ENCODE assay signal across 9 mouse cellular contexts in the genomic region with DNA sequence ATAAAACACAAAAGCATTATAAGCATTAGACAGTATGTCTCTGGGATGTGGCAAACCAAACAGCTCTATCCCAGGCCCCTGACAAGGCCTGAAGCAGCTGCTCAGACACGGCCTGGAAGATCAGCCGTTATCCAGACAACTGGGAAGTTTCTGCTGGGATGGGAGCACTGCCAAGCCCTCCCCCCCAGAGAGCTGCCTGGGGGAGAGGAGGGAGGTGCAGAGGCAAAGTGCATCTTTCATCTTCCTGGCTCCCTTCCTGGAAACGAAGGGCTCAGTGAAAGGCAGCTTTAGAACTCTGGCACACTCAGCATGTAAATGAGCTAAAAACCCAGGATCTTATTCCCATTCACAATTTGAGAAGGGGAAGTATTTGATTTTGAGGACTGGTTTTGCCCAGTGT. TPM values are rescaled to one million over a fixed set of nuclear protein-coding genes. Genes with fewer than 3 reads are reported as not detected.
DNase-seq lines count a peak whose midpoint lies in the region; ATAC-seq lines count a peak whose summit lies in the region.
"Had no signal": no experiment of that assay in that cellular context is flagged by ENCODE, and none has a peak within 500 bp of the region (broad histone marks: within the 10 kb centered on the region; RNA-seq: fewer than 3 reads in every experiment).

No protein-coding gene starts in this region.

- 24% methylated on average over 3 of the region's 3 CpGs for WGBS in hindbrain, embryonic 15.5 days
- 88% methylated on average over 3 of the region's 3 CpGs for WGBS in hindbrain, embryonic 11.5 days
- WGBS in kidney, embryonic 14.5 days: 45% methylated on average over 3 of the region's 3 CpGs
- 82% methylated on average over 3 of the region's 3 CpGs for WGBS in liver, embryonic 15.5 days (ENCODE audit: insufficient replicate concordance)
- 28% methylated on average over 3 of the region's 3 CpGs for WGBS in stomach, embryonic 16.5 days

- ATAC-seq in hindbrain, embryonic 15.5 days (ENCODE audit: low FRiP score, low read depth): peak; percentile 57; the same call in 1 of the 2 replicates
- ATAC-seq in hindbrain, embryonic 11.5 days (ENCODE audit: low FRiP score): no peak
- ATAC-seq in kidney, embryonic 14.5 days (ENCODE audit: low FRiP score, low TSS enrichment): peak; percentile 13; the same call in 1 of the 2 replicates
- ATAC-seq in liver, embryonic 15.5 days (ENCODE audit: insufficient read depth): no peak
- peak; percentile 74 for ATAC-seq in stomach, embryonic 16.5 days (ENCODE audit: insufficient read depth, low FRiP score)

- H3K9me3 ChIP-seq in hindbrain, embryonic 15.5 days: no peaks in the 10 kb centered on the region
- H3K9me3 ChIP-seq in hindbrain, embryonic 11.5 days (ENCODE audit: control insufficient read depth, low read length): no peaks in the 10 kb centered on the region
- no peaks in the 10 kb centered on the region for H3K9me3 ChIP-seq in kidney, embryonic 14.5 days (ENCODE audit: control insufficient read depth, low read length)
- H3K9me3 ChIP-seq in liver, embryonic 15.5 days (replicated peaks): no peaks in the 10 kb centered on the region
- H3K9me3 ChIP-seq in stomach, embryonic 16.5 days (replicated peaks; ENCODE audit: control insufficient read depth, low read length): no peaks in the 10 kb centered on the region

- H3K4me1 ChIP-seq in hindbrain, embryonic 15.5 days (replicated peaks): peaks cover 48% of the 10 kb centered on the region
- no peaks in the 10 kb centered on the region for H3K4me1 ChIP-seq in hindbrain, embryonic 11.5 days (replicated peaks; ENCODE audit: control insufficient read depth, insufficient read depth, low read length)
- H3K4me1 ChIP-seq in kidney, embryonic 14.5 days (ENCODE audit: control insufficient read depth, insufficient read depth, low read length): no peaks in the 10 kb centered on the region
- peaks cover 47% of the 10 kb centered on the region for H3K4me1 ChIP-seq in liver, embryonic 15.5 days (replicated peaks)
- H3K4me1 ChIP-seq in stomach, embryonic 16.5 days (ENCODE audit: control insufficient read depth, insufficient read depth, low read length): peaks cover 19% of the 10 kb centered on the region

- peak overlapping the region; percentile 78 for H3K27ac ChIP-seq in hindbrain, embryonic 15.5 days (replicated peaks)
- H3K27ac ChIP-seq in hindbrain, embryonic 11.5 days (ENCODE audit: low read depth, low read length): no peak overlapping the region
- no peak overlapping the region; the same call in 1 of the 2 replicates for H3K27ac ChIP-seq in kidney, embryonic 14.5 days (ENCODE audit: low read depth, low read length)
- peak overlapping the region; percentile 54 for H3K27ac ChIP-seq in liver, embryonic 15.5 days (replicated peaks)
- H3K27ac ChIP-seq in stomach, embryonic 16.5 days (ENCODE audit: low read length): peak overlapping the region; percentile 79

- no peak for DNase-seq in hindbrain, embryonic 11.5 days (ENCODE audit: low spot score)
- DNase-seq in adrenal gland, postnatal 36 days: peak; percentile 80 to 87
- peak; percentile 83 for DNase-seq in gastrocnemius, postnatal 10 days
- DNase-seq in thymus, postnatal 14 days: no peak

- H3K4me2 ChIP-seq in hindbrain, embryonic 15.5 days: no peak overlapping the region
- H3K4me2 ChIP-seq in hindbrain, embryonic 11.5 days (replicated peaks; ENCODE audit: low read depth, low read length): no peak overlapping the region
- H3K4me2 ChIP-seq in kidney, embryonic 14.5 days (replicated peaks; ENCODE audit: low read depth, low read length): no peak overlapping the region
- H3K4me2 ChIP-seq in liver, embryonic 15.5 days: no peak overlapping the region
- no peak overlapping the region for H3K4me2 ChIP-seq in stomach, embryonic 16.5 days (ENCODE audit: low read depth, low read length)

- H3K27me3 ChIP-seq in hindbrain, embryonic 15.5 days: no peaks in the 10 kb centered on the region
- H3K27me3 ChIP-seq in hindbrain, embryonic 11.5 days (ENCODE audit: control insufficient read depth, insufficient read depth, low read length): no peaks in the 10 kb centered on the region
- H3K27me3 ChIP-seq in kidney, embryonic 14.5 days (ENCODE audit: control insufficient read depth, insufficient read depth, low read length): no peaks in the 10 kb centered on the region
- no peaks in the 10 kb centered on the region for H3K27me3 ChIP-seq in liver, embryonic 15.5 days
- H3K27me3 ChIP-seq in stomach, embryonic 16.5 days (ENCODE audit: control insufficient read depth, insufficient read depth, low read length): no peaks in the 10 kb centered on the region

- H3K36me3 ChIP-seq in hindbrain, embryonic 15.5 days: peaks cover 15% of the 10 kb centered on the region
- H3K36me3 ChIP-seq in hindbrain, embryonic 11.5 days (ENCODE audit: control insufficient read depth, insufficient read depth, low read length): peaks cover 5% of the 10 kb centered on the region; the same call in 1 of the 2 replicates
- H3K36me3 ChIP-seq in kidney, embryonic 14.5 days (ENCODE audit: control insufficient read depth, insufficient read depth, low read length): peaks cover 59% of the 10 kb centered on the region
- peaks cover 99% of the 10 kb centered on the region for H3K36me3 ChIP-seq in liver, embryonic 15.5 days (replicated peaks)
- H3K36me3 ChIP-seq in stomach, embryonic 16.5 days (ENCODE audit: control insufficient read depth, insufficient read depth, low read length): 0 out of 2 replicates have a peak, but pooled peaks cover 15% of the 10 kb centered on the region

- no peak overlapping the region for H3K9ac ChIP-seq in hindbrain, embryonic 15.5 days
- no peak overlapping the region for H3K9ac ChIP-seq in hindbrain, embryonic 11.5 days (ENCODE audit: low read depth, low read length)
- no peak overlapping the region for H3K9ac ChIP-seq in kidney, embryonic 14.5 days (ENCODE audit: low read depth, low read length)
- no peak overlapping the region for H3K9ac ChIP-seq in liver, embryonic 15.5 days
- no peak overlapping the region for H3K9ac ChIP-seq in stomach, embryonic 16.5 days (ENCODE audit: low read length)

- no peak overlapping the region for H3K4me3 ChIP-seq in hindbrain, embryonic 15.5 days
- H3K4me3 ChIP-seq in hindbrain, embryonic 11.5 days (ENCODE audit: low read depth, low read length): no peak overlapping the region
- no peak overlapping the region for H3K4me3 ChIP-seq in kidney, embryonic 14.5 days (ENCODE audit: low read length)
- no peak overlapping the region for H3K4me3 ChIP-seq in liver, embryonic 15.5 days (replicated peaks)
- H3K4me3 ChIP-seq in stomach, embryonic 16.5 days (replicated peaks; ENCODE audit: low read length): no peak overlapping the region

RNA-seq across cellular contexts. Expression of a gene that starts 9.3 kb away (rescaled TPM):
- 34.7 and 36.9 TPM in 2 replicates for polyA plus RNA-seq in hindbrain, embryonic 15.5 days (2015; fragmentation: Nextera tagmentation; extraction: Ambion mirVana)
- 28.6 and 29.0 TPM in 2 replicates for polyA plus RNA-seq in hindbrain, embryonic 11.5 days (2014; fragmentation: Nextera tagmentation; extraction: Ambion mirVana)
- total RNA-seq in adrenal gland, postnatal 36 days (2021): 10 to 100 TPM; 22.1 to 22.7 TPM
- 10 to 100 TPM; 11.2 to 14.3 TPM for total RNA-seq in gastrocnemius, postnatal 10 days (2021)
- 35.6 and 39.8 TPM in 2 replicates for polyA plus RNA-seq in kidney, embryonic 14.5 days (2014; fragmentation: Nextera tagmentation; extraction: Ambion mirVana)
- 18.3 and 19.6 TPM in 2 replicates for polyA plus RNA-seq in liver, embryonic 15.5 days (2015; fragmentation: Nextera tagmentation; extraction: Ambion mirVana)
- 32.6 and 33.8 TPM in 2 replicates for polyA plus RNA-seq in stomach, embryonic 16.5 days (2015; fragmentation: Nextera tagmentation; extraction: Ambion mirVana)

RNA-seq across cellular contexts. Expression of a gene that starts 13.5 kb away (rescaled TPM):
- 24.8 and 29.2 TPM in 2 replicates for polyA plus RNA-seq in hindbrain, embryonic 15.5 days (2015; fragmentation: Nextera tagmentation; extraction: Ambion mirVana)
- 19.1 and 21.0 TPM in 2 replicates for polyA plus RNA-seq in hindbrain, embryonic 11.5 days (2014; fragmentation: Nextera tagmentation; extraction: Ambion mirVana)
- 10 to 100 TPM; 24.7 to 36.8 TPM for total RNA-seq in adrenal gland, postnatal 36 days (2021)
- 10 to 100 TPM; 26.3 to 35.3 TPM for total RNA-seq in gastrocnemius, postnatal 10 days (2021)
- 28.0 and 39.5 TPM in 2 replicates for polyA plus RNA-seq in kidney, embryonic 14.5 days (2014; fragmentation: Nextera tagmentation; extraction: Ambion mirVana)
- polyA plus RNA-seq in liver, embryonic 15.5 days (2015; fragmentation: Nextera tagmentation; extraction: Ambion mirVana): 5.1 and 8.0 TPM in 2 replicates
- 57.4 and 67.7 TPM in 2 replicates for polyA plus RNA-seq in stomach, embryonic 16.5 days (2015; fragmentation: Nextera tagmentation; extraction: Ambion mirVana)

RNA-seq across cellular contexts. Expression of a gene that starts 30.4 kb away (rescaled TPM):
- polyA plus RNA-seq in hindbrain, embryonic 15.5 days (2015; fragmentation: Nextera tagmentation; extraction: Ambion mirVana): 49.5 and 50.4 TPM in 2 replicates
- 82.5 and 84.2 TPM in 2 replicates for polyA plus RNA-seq in hindbrain, embryonic 11.5 days (2014; fragmentation: Nextera tagmentation; extraction: Ambion mirVana)
- 10 to 100 TPM; 14.8 to 19.4 TPM for total RNA-seq in adrenal gland, postnatal 36 days (2021)
- total RNA-seq in gastrocnemius, postnatal 10 days (2021): 1 to 10 TPM; 7.6 to 8.6 TPM
- polyA plus RNA-seq in kidney, embryonic 14.5 days (2014; fragmentation: Nextera tagmentation; extraction: Ambion mirVana): 71.7 and 90.6 TPM in 2 replicates
- 68.7 and 70.1 TPM in 2 replicates for polyA plus RNA-seq in liver, embryonic 15.5 days (2015; fragmentation: Nextera tagmentation; extraction: Ambion mirVana)
- 44.9 and 47.5 TPM in 2 replicates for polyA plus RNA-seq in stomach, embryonic 16.5 days (2015; fragmentation: Nextera tagmentation; extraction: Ambion mirVana)

RNA-seq across cellular contexts. Expression of a gene that starts 31.9 kb away (rescaled TPM):
- polyA plus RNA-seq in hindbrain, embryonic 15.5 days (2015; fragmentation: Nextera tagmentation; extraction: Ambion mirVana): 33.5 and 43.9 TPM in 2 replicates
- 28.9 and 31.4 TPM in 2 replicates for polyA plus RNA-seq in hindbrain, embryonic 11.5 days (2014; fragmentation: Nextera tagmentation; extraction: Ambion mirVana)
- total RNA-seq in adrenal gland, postnatal 36 days (2021): 10 to 100 TPM; 62.9 to 65.2 TPM
- 10 to 100 TPM; 18.9 to 25.0 TPM for total RNA-seq in gastrocnemius, postnatal 10 days (2021)
- 27.5 and 45.5 TPM in 2 replicates for polyA plus RNA-seq in kidney, embryonic 14.5 days (2014; fragmentation: Nextera tagmentation; extraction: Ambion mirVana)
- polyA plus RNA-seq in liver, embryonic 15.5 days (2015; fragmentation: Nextera tagmentation; extraction: Ambion mirVana): 28.1 and 31.9 TPM in 2 replicates
- 36.8 and 37.6 TPM in 2 replicates for polyA plus RNA-seq in stomach, embryonic 16.5 days (2015; fragmentation: Nextera tagmentation; extraction: Ambion mirVana)

RNA-seq across cellular contexts. Expression of a gene that starts 35.6 kb away (rescaled TPM):
- polyA plus RNA-seq in hindbrain, embryonic 15.5 days (2015; fragmentation: Nextera tagmentation; extraction: Ambion mirVana): not detected in 2 replicates
- not detected in 2 replicates for polyA plus RNA-seq in hindbrain, embryonic 11.5 days (2014; fragmentation: Nextera tagmentation; extraction: Ambion mirVana)
- under 1 TPM; 0.26 to 0.96 TPM for total RNA-seq in adrenal gland, postnatal 36 days (2021)
- not detected for total RNA-seq in gastrocnemius, postnatal 10 days (2021)
- polyA plus RNA-seq in kidney, embryonic 14.5 days (2014; fragmentation: Nextera tagmentation; extraction: Ambion mirVana): not detected in 2 replicates
- 0.02 and 0.13 TPM in 2 replicates for polyA plus RNA-seq in liver, embryonic 15.5 days (2015; fragmentation: Nextera tagmentation; extraction: Ambion mirVana)
- polyA plus RNA-seq in stomach, embryonic 16.5 days (2015; fragmentation: Nextera tagmentation; extraction: Ambion mirVana): 0.07 and 0.09 TPM in 2 replicates
- polyA plus RNA-seq: embryonic facial prominence, embryonic 11.5 days had no signal

Comparison
In these comparisons a context has a peak if more than half of its experiments do, and no peak if none do; other contexts are left out.
1. ATAC-seq: peak in hindbrain, embryonic 15.5 days (single experiment), kidney, embryonic 14.5 days (single experiment) and stomach, embryonic 16.5 days (single experiment); none in hindbrain, embryonic 11.5 days (single experiment) and liver, embryonic 15.5 days (single experiment).
2. H3K27ac ChIP-seq: peak in hindbrain, embryonic 15.5 days (single experiment), liver, embryonic 15.5 days (single experiment) and stomach, embryonic 16.5 days (single experiment); none in hindbrain, embryonic 11.5 days (single experiment) and kidney, embryonic 14.5 days (single experiment).
3. DNase-seq: peak in adrenal gland, postnatal 36 days (2 of 2) and gastrocnemius, postnatal 10 days (single experiment); none in hindbrain, embryonic 11.5 days (single experiment) and thymus, postnatal 14 days (single experiment).